Mouse (Mus musculus) stomach, postnatal 0 days (tissue): ENCODE measurements at regions not wholly inside any gene's neighbourhood (a gene's known extent, or its start where the extent isn't known, plus 50 kb on each side); places are given as distances from the start of the nearest gene placed in this dataset.
A peak's percentile ranks its signal among the peaks of the same experiment; 100 is the strongest.

Experiments
- ATAC-seq: fragments of 200-750 bp; cut with Nextera tagmentation; 2 replicates; pipeline ENCODE4 v1.8.0; 2017; ENCODE audit not compliant: low FRiP score, low TSS enrichment
- DNase-seq: peaks from one replicate; pipeline ENCODE4 v3.0.0-alpha.2; 2016; ENCODE audit warnings: low spot score
- H3K27ac ChIP-seq: fragments of 300-500 bp; sonication (generic); replicated peaks from 2 replicates; pipeline ENCODE4 v1.5.1; 2014; ENCODE audit warnings: mild to moderate bottlenecking, control low read depth
- H3K27me3 ChIP-seq: fragments of 300-500 bp; sonication (generic); 2 replicates; pipeline ENCODE4 v1.6.1; 2014; ENCODE audit warnings: low read length; ENCODE audit not compliant: control insufficient read depth, insufficient read depth
- H3K36me3 ChIP-seq: fragments of 300-500 bp; sonication (generic); 2 replicates; pipeline ENCODE4 v1.6.1; 2014; ENCODE audit warnings: low read length, mixed read lengths; ENCODE audit not compliant: control insufficient read depth, insufficient read depth
- H3K4me1 ChIP-seq: fragments of 300-500 bp; sonication (generic); replicated peaks from 2 replicates; pipeline ENCODE4 v1.6.1; 2014; ENCODE audit warnings: antibody characterized with exemption; ENCODE audit not compliant: control insufficient read depth, insufficient read depth
- H3K4me2 ChIP-seq: fragments of 300-500 bp; sonication (generic); replicated peaks from 2 replicates; pipeline ENCODE4 v1.6.1; 2014; ENCODE audit warnings: low read depth, mild to moderate bottlenecking, control low read depth, moderate library complexity
- H3K4me3 ChIP-seq: fragments of 300-500 bp; sonication (generic); 2 replicates; pipeline ENCODE4 v1.5.1; 2014; ENCODE audit warnings: low read depth, low read length, control low read depth
- H3K9ac ChIP-seq: fragments of 300-500 bp; sonication (generic); 2 replicates; pipeline ENCODE4 v1.6.1; 2014; ENCODE audit warnings: mild to moderate bottlenecking, low read length, control low read depth, mixed read lengths
- H3K9me3 ChIP-seq: fragments of 300-500 bp; sonication (generic); 2 replicates; pipeline ENCODE4 v1.6.1; 2016; ENCODE audit warnings: low read length; ENCODE audit not compliant: control insufficient read depth
- CTCF ChIP-seq: IDR thresholded peaks from 2 replicates; pipeline ENCODE4 v1.5.1; 2016; ENCODE audit warnings: antibody characterized with exemption, low read depth, mild to moderate bottlenecking, moderate library complexity
- EP300 ChIP-seq: optimal IDR thresholded peaks from 2 replicates; pipeline ENCODE3; 2016; ENCODE audit warnings: antibody characterized with exemption
- WGBS: fragments of 180-500 bp; shearing (Covaris S2); extraction: QIAGEN DNeasy Blood & Tissue Kit; methylation state at CpG from one replicate; pipeline ENCODE4 v1.1.7; 2014; 5-methylcytosine and 5-hydroxymethylcytosine counted together

DNA sequence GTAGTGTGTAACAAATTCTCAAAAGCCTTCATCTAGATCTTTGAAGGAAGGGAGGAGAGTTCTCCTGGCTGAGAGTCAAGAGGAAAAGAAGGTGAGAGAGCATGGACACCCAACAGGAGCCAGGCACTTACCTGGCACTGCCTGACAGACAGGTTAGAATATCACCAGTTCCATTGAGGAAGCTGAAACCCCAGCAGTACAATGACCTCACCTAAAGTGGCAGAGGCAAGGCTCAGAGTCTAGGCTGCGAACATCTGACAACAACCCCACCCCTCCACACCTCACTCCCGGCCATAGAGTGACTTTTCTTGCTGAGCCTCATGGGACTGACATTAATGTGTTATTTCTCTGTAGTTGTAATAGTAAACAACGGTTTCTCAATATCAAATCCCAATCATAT, 181.7 kb upstream of the Mgat5 start:
- TF ChIP-seq EP300 (no peak), CTCF (no peak)
- Histone ChIP-seq H3K27me3 (no peaks in the 10 kb centered on the region), H3K4me3 (no peak overlapping the region)

GRCm38 (mm10) chr1:127017698-127018097, 187.1 kb upstream of the Nckap5 start:
- Histone ChIP-seq H3K36me3 (no peaks in the 10 kb centered on the region), H3K4me1 (0 out of 2 replicates have a peak, but pooled peaks cover 2% of the 10 kb centered on the region), H3K4me3 (no peak overlapping the region), H3K27me3 (no peaks in the 10 kb centered on the region), H3K9me3 (no peaks in the 10 kb centered on the region), H3K4me2 (no peak overlapping the region), H3K27ac (no peak overlapping the region), H3K9ac (no peak overlapping the region)
- no peak for DNase-seq
- no peak for ATAC-seq
- peak; percentile 66 for TF ChIP-seq CTCF
- TF ChIP-seq EP300, result no peak
- WGBS, result 67% methylated on average over 2 of the region's 2 CpGs

More for the DNA sequence above, 181.7 kb upstream of the Mgat5 start:
- ATAC-seq (peak; percentile 86), DNase-seq (no peak)
- H3K27ac ChIP-seq, result no peak overlapping the region
- WGBS, result 57% methylated on average over 3 of the region's 3 CpGs
- no peak overlapping the region for H3K4me2 ChIP-seq
- no peak overlapping the region for H3K9ac ChIP-seq
- H3K4me1 ChIP-seq, result no peaks in the 10 kb centered on the region
- H3K9me3 ChIP-seq, result no peaks in the 10 kb centered on the region
- H3K36me3 ChIP-seq, result no peaks in the 10 kb centered on the region

DNA sequence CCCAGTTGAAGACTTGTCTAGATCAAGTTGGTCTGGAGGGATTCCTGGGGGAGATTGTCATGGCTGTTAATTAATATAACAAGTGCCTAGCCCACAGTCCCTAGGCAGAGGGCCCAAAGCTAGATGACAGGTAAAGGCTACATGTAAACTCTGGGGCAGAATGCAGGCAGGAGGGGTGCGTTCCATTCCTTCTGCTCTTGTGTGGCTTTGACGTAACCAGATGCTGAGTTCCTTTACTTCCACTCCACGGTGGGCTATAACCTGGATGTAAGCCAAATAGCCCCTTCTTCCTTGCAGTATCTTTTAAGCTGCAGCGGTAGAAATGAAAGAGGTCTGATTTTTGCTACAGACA, 185.3 kb upstream of the Nckap5 start:
- TF ChIP-seq CTCF, result no peak
- TF ChIP-seq EP300, result no peak
- WGBS, result 60% methylated on average over 4 of the region's 4 CpGs

GRCm38 (mm10) chr1:127015042-127015893, 184.7 kb upstream of the Nckap5 start:
- Histone ChIP-seq H3K4me2 (no peak overlapping the region), H3K27me3 (no peaks in the 10 kb centered on the region), H3K36me3 (no peaks in the 10 kb centered on the region), H3K27ac (no peak overlapping the region), H3K9me3 (no peaks in the 10 kb centered on the region), H3K9ac (no peak overlapping the region), H3K4me3 (no peak overlapping the region), H3K4me1 (0 out of 2 replicates have a peak, but pooled peaks cover 2% of the 10 kb centered on the region)
- ATAC-seq (peak; percentile 60; the same call in 1 of the 2 replicates), DNase-seq (no peak)
- no peak for TF ChIP-seq CTCF
- WGBS, result 28% methylated on average over 8 of the region's 8 CpGs

More for the DNA sequence above, 185.3 kb upstream of the Nckap5 start:
- ATAC-seq, result no peak
- Histone ChIP-seq H3K27ac (no peak overlapping the region), H3K36me3 (no peaks in the 10 kb centered on the region), H3K9ac (no peak overlapping the region), H3K9me3 (no peaks in the 10 kb centered on the region), H3K4me3 (no peak overlapping the region), H3K27me3 (no peaks in the 10 kb centered on the region), H3K4me2 (no peak overlapping the region), H3K4me1 (0 out of 2 replicates have a peak, but pooled peaks cover 2% of the 10 kb centered on the region)
- no peak for DNase-seq

- H3K27ac ChIP-seq, result no peak overlapping the region
- ATAC-seq (no peak), DNase-seq (no peak)
- H3K4me2 ChIP-seq, result no peak overlapping the region
- H3K4me1 ChIP-seq, result 0 out of 2 replicates have a peak, but pooled peaks cover 2% of the 10 kb centered on the region
- H3K9me3 ChIP-seq, result no peaks in the 10 kb centered on the region
- H3K9ac ChIP-seq, result no peak overlapping the region
- H3K4me3 ChIP-seq, result no peak overlapping the region
- H3K27me3 ChIP-seq, result no peaks in the 10 kb centered on the region
- H3K36me3 ChIP-seq, result no peaks in the 10 kb centered on the region
- WGBS, result 66% methylated on average over 6 of the region's 6 CpGs
- TF ChIP-seq CTCF (peak; percentile 83), EP300 (no peak)
Measured at GRCm38 (mm10) chr1:127011901-127012300, 181.3 kb upstream of the Nckap5 start.

- no peak overlapping the region for H3K4me2 ChIP-seq
- TF ChIP-seq EP300 (no peak), CTCF (no peak)
- no peaks in the 10 kb centered on the region for H3K9me3 ChIP-seq
- H3K27ac ChIP-seq, result no peak overlapping the region
- H3K4me3 ChIP-seq, result no peak overlapping the region
- no peaks in the 10 kb centered on the region for H3K4me1 ChIP-seq
- H3K36me3 ChIP-seq, result no peaks in the 10 kb centered on the region
- H3K9ac ChIP-seq, result no peak overlapping the region
- no peaks in the 10 kb centered on the region for H3K27me3 ChIP-seq
- 84% methylated on average over 4 of the region's 4 CpGs for WGBS
- no peak for ATAC-seq
- DNase-seq, result no peak
Measured at GRCm38 (mm10) chr1:127009699-127010098, 179.1 kb upstream of the Nckap5 start.
